Mouse (Mus musculus): ENCODE results near the gene Wdr76.

DNA sequence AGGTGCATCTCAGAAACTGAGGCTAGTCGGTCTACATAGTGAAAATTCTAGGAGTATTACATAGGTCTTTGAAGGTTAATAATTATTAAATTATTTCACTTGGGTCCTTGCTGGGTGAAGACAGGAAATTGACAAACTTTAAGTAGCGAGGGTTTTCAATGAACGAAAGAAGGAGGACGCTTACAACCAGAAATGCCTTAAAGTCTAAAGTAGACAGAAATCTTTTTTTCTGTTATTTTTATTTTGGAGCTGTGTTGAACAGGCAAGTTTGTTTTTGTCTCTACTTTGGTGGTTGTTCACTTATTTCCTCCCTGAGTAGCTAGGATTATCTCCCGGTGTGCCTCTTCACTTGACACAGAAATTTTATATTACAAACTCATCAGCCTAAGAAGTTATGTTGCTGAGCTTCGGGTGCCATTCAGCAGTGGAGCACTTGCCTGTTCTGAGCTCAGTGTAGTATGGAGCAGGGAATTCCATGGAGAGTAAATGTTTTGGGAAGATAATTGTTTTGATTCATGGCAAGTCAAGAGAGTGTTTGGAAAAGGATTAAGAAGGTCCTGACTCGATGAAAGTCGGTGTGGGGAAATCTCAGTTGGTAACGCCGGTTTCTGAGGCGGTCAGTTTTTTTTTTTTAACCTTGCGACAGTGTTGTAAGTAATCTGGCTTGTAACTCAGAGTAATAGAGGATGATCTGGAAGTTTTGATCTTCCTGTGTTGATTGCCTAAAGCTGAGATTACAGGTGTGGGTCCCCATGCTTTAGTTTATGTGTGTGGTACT lies 839 bp downstream of the Wdr76 start:
- TF ChIP-seq CTCF (IDR thresholded peaks at IDR 0.05; ENCODE audit: control insufficient read depth, insufficient read depth, insufficient read length) (no peak), USF1 (IDR thresholded peaks at IDR 0.05; ENCODE audit: low read depth) (no peak), MAX (IDR thresholded peaks at IDR 0.05) (no peak), FOSL1 (IDR thresholded peaks at IDR 0.05; ENCODE audit: insufficient read depth, low read length, poor library complexity, severe bottlenecking) (no peak), MYOG (IDR thresholded peaks at IDR 0.05; ENCODE audit: control insufficient read depth, extremely low read depth, insufficient read length) (no peak), MYOD1 (IDR thresholded peaks at IDR 0.05; ENCODE audit: control insufficient read depth, insufficient read length, low read depth) (no peak)
